ENCODE assay signal across 8 mouse cellular contexts in genomic region chr2:104096256-104096655, GRCm38 (mm10). TPM values are rescaled to one million over a fixed set of nuclear protein-coding genes. Genes with fewer than 3 reads are reported as not detected.
DNase-seq lines count a peak whose midpoint lies in the region; ATAC-seq lines count a peak whose summit lies in the region.

No protein-coding gene starts in this region.

- H3K36me3 ChIP-seq in kidney, embryonic 16.5 days (ENCODE audit: insufficient read depth, low read length) = no peaks in the 10 kb centered on the region
- H3K36me3 ChIP-seq in embryonic facial prominence, embryonic 11.5 days (replicated peaks; ENCODE audit: control insufficient read depth, insufficient read depth, low read depth, low read length) = no peaks in the 10 kb centered on the region
- no peaks in the 10 kb centered on the region for H3K36me3 ChIP-seq in neural tube, embryonic 13.5 days

- DNase-seq in kidney, adult 8-10 months = no peak
- no peak for DNase-seq in embryonic facial prominence, embryonic 11.5 days (ENCODE audit: low spot score)
- DNase-seq in kidney, postnatal 14 days = peak; percentile 27
- no peak for DNase-seq in gastrocnemius, postnatal 14 days

- H3K9ac ChIP-seq in kidney, embryonic 16.5 days (replicated peaks; ENCODE audit: low read length) = peak overlapping the region; percentile 79
- peak overlapping the region; percentile 25 for H3K9ac ChIP-seq in embryonic facial prominence, embryonic 11.5 days (replicated peaks; ENCODE audit: low read length)
- peak overlapping the region; percentile 67 for H3K9ac ChIP-seq in neural tube, embryonic 13.5 days

- ATAC-seq in kidney, embryonic 16.5 days (ENCODE audit: low FRiP score, low TSS enrichment) = no peak; the same call in 1 of the 2 replicates
- no peak for ATAC-seq in embryonic facial prominence, embryonic 11.5 days (replicated peaks; ENCODE audit: insufficient number of reproducible peaks, low FRiP score, low TSS enrichment, low read depth)
- no peak for ATAC-seq in neural tube, embryonic 13.5 days (ENCODE audit: low read depth)
- ATAC-seq in granulocyte monocyte progenitor cell, adult 5-6 weeks (replicated peaks; ENCODE audit: poor library complexity, severe bottlenecking) = no peak
- ATAC-seq in CD4-positive, CD25-positive, alpha-beta regulatory T cell, adult 4 months = no peak

- H3K27me3 ChIP-seq in kidney, embryonic 16.5 days (ENCODE audit: insufficient read depth, low read length) = no peaks in the 10 kb centered on the region
- no peaks in the 10 kb centered on the region for H3K27me3 ChIP-seq in embryonic facial prominence, embryonic 11.5 days (ENCODE audit: control insufficient read depth, insufficient read depth, low read length)
- H3K27me3 ChIP-seq in neural tube, embryonic 13.5 days = no peaks in the 10 kb centered on the region

- intact Hi-C loops in gastrocnemius, postnatal 14 days (cut with DNase I; ENCODE audit: low total_unique reads) = no loop called here

- peaks cover 12% of the 10 kb centered on the region; the same call in 1 of the 2 replicates for H3K4me1 ChIP-seq in kidney, embryonic 16.5 days (ENCODE audit: insufficient read depth, low read length)
- H3K4me1 ChIP-seq in embryonic facial prominence, embryonic 11.5 days (ENCODE audit: control insufficient read depth, insufficient read depth, low read length) = no peaks in the 10 kb centered on the region
- peaks cover 10% of the 10 kb centered on the region for H3K4me1 ChIP-seq in neural tube, embryonic 13.5 days (replicated peaks)

- H3K27ac ChIP-seq in kidney, embryonic 16.5 days (ENCODE audit: low read length) = peak overlapping the region; percentile 91
- peak overlapping the region; percentile 38 for H3K27ac ChIP-seq in embryonic facial prominence, embryonic 11.5 days (replicated peaks; ENCODE audit: low read depth, low read length)
- peak overlapping the region; percentile 67 for H3K27ac ChIP-seq in neural tube, embryonic 13.5 days (replicated peaks)

- H3K9me3 ChIP-seq in kidney, embryonic 16.5 days (ENCODE audit: low read length) = no peaks in the 10 kb centered on the region
- no peaks in the 10 kb centered on the region for H3K9me3 ChIP-seq in embryonic facial prominence, embryonic 11.5 days (replicated peaks; ENCODE audit: control insufficient read depth, low read length)
- no peaks in the 10 kb centered on the region for H3K9me3 ChIP-seq in neural tube, embryonic 13.5 days

- peak overlapping the region; percentile 82 for H3K4me2 ChIP-seq in kidney, embryonic 16.5 days (replicated peaks; ENCODE audit: low read depth, low read length)
- H3K4me2 ChIP-seq in embryonic facial prominence, embryonic 11.5 days (ENCODE audit: low read depth, low read length) = peak overlapping the region; percentile 59
- H3K4me2 ChIP-seq in neural tube, embryonic 13.5 days = peak overlapping the region; percentile 63

- WGBS in kidney, embryonic 16.5 days = 27% methylated on average over 10 of the region's 10 CpGs
- WGBS in embryonic facial prominence, embryonic 11.5 days = 41% methylated on average over 10 of the region's 10 CpGs
- WGBS in neural tube, embryonic 13.5 days = 37% methylated on average over 10 of the region's 10 CpGs

- peak overlapping the region; percentile 64 for H3K4me3 ChIP-seq in kidney, embryonic 16.5 days (ENCODE audit: low read length)
- H3K4me3 ChIP-seq in embryonic facial prominence, embryonic 11.5 days (ENCODE audit: low read depth, low read length) = peak overlapping the region; percentile 29
- peak overlapping the region; percentile 43 for H3K4me3 ChIP-seq in neural tube, embryonic 13.5 days

RNA-seq across cellular contexts. Expression of gene Cd59a, which starts 0.7 kb away (rescaled TPM):
- 45.4 and 48.4 TPM in 2 replicates for polyA plus RNA-seq in kidney, embryonic 16.5 days (2015; fragmentation: Nextera tagmentation; extraction: Ambion mirVana)
- polyA plus RNA-seq in embryonic facial prominence, embryonic 11.5 days (2014; fragmentation: Nextera tagmentation; extraction: Ambion mirVana) = 21.3 and 27.3 TPM in 2 replicates
- 15.8 and 25.4 TPM in 2 replicates for polyA plus RNA-seq in neural tube, embryonic 13.5 days (2015; fragmentation: Nextera tagmentation; extraction: Ambion mirVana)
- total RNA-seq in granulocyte monocyte progenitor cell, adult 5-6 weeks (2014; fragmentation: Nextera tagmentation) = 0.26 and 1.1 TPM in 2 replicates
- total RNA-seq in granulocyte monocyte progenitor cell, adult 5-6 weeks (2017) = 0.88 and 1.2 TPM in 2 replicates
- 10 to 100 TPM; 22.1 to 23.6 TPM for total RNA-seq in gastrocnemius, postnatal 14 days (2021)
- polyA plus RNA-seq in CD4-positive, CD25-positive, alpha-beta regulatory T cell, adult 4 months (2017; shearing (Covaris generic)) = under 1 TPM in 1 of 2 experiments, not detected in 1; 0.52 TPM

RNA-seq across cellular contexts. Expression of gene A930018P22Rik, which starts 26.3 kb away (rescaled TPM):
- not detected in 2 replicates for polyA plus RNA-seq in kidney, embryonic 16.5 days (2015; fragmentation: Nextera tagmentation; extraction: Ambion mirVana)
- not detected in 2 replicates for polyA plus RNA-seq in embryonic facial prominence, embryonic 11.5 days (2014; fragmentation: Nextera tagmentation; extraction: Ambion mirVana)
- polyA plus RNA-seq in neural tube, embryonic 13.5 days (2015; fragmentation: Nextera tagmentation; extraction: Ambion mirVana) = 0.24 TPM in 1 of 2 replicates, not detected in the other
- not detected in 2 replicates for total RNA-seq in granulocyte monocyte progenitor cell, adult 5-6 weeks (2014; fragmentation: Nextera tagmentation)
- not detected in 2 replicates for total RNA-seq in granulocyte monocyte progenitor cell, adult 5-6 weeks (2017)
- total RNA-seq in gastrocnemius, postnatal 14 days (2021) = 1 to 10 TPM; 1.7 to 1.8 TPM
- not detected for polyA plus RNA-seq in CD4-positive, CD25-positive, alpha-beta regulatory T cell, adult 4 months (2017; shearing (Covaris generic))

RNA-seq across cellular contexts. Expression of gene Cd59b, which starts 26.6 kb away (rescaled TPM):
- polyA plus RNA-seq in kidney, embryonic 16.5 days (2015; fragmentation: Nextera tagmentation; extraction: Ambion mirVana) = 6.3 and 7.2 TPM in 2 replicates
- polyA plus RNA-seq in embryonic facial prominence, embryonic 11.5 days (2014; fragmentation: Nextera tagmentation; extraction: Ambion mirVana) = 3.7 and 4.1 TPM in 2 replicates
- 2.4 and 3.2 TPM in 2 replicates for polyA plus RNA-seq in neural tube, embryonic 13.5 days (2015; fragmentation: Nextera tagmentation; extraction: Ambion mirVana)
- not detected in 2 replicates for total RNA-seq in granulocyte monocyte progenitor cell, adult 5-6 weeks (2014; fragmentation: Nextera tagmentation)
- total RNA-seq in granulocyte monocyte progenitor cell, adult 5-6 weeks (2017) = 3.1 TPM in 1 of 2 replicates, not detected in the other
- 1 to 10 TPM; 2.2 to 3.2 TPM for total RNA-seq in gastrocnemius, postnatal 14 days (2021)
- 1 to 10 TPM in 1 of 2 experiments, not detected in 1; 1.4 TPM for polyA plus RNA-seq in CD4-positive, CD25-positive, alpha-beta regulatory T cell, adult 4 months (2017; shearing (Covaris generic))

RNA-seq across cellular contexts. Expression of gene Gm10799, which starts 27.9 kb away (rescaled TPM):
- polyA plus RNA-seq in kidney, embryonic 16.5 days (2015; fragmentation: Nextera tagmentation; extraction: Ambion mirVana) = not detected in 2 replicates
- not detected in 2 replicates for polyA plus RNA-seq in embryonic facial prominence, embryonic 11.5 days (2014; fragmentation: Nextera tagmentation; extraction: Ambion mirVana)
- not detected in 2 replicates for polyA plus RNA-seq in neural tube, embryonic 13.5 days (2015; fragmentation: Nextera tagmentation; extraction: Ambion mirVana)
- not detected in 2 replicates for total RNA-seq in granulocyte monocyte progenitor cell, adult 5-6 weeks (2014; fragmentation: Nextera tagmentation)
- total RNA-seq in granulocyte monocyte progenitor cell, adult 5-6 weeks (2017) = not detected in 2 replicates
- total RNA-seq in gastrocnemius, postnatal 14 days (2021) = not detected
- polyA plus RNA-seq in CD4-positive, CD25-positive, alpha-beta regulatory T cell, adult 4 months (2017; shearing (Covaris generic)) = not detected

RNA-seq across cellular contexts. Expression of gene Gm10912, which starts 30.6 kb away (rescaled TPM):
- polyA plus RNA-seq in kidney, embryonic 16.5 days (2015; fragmentation: Nextera tagmentation; extraction: Ambion mirVana) = not detected in 2 replicates
- polyA plus RNA-seq in embryonic facial prominence, embryonic 11.5 days (2014; fragmentation: Nextera tagmentation; extraction: Ambion mirVana) = not detected in 2 replicates
- polyA plus RNA-seq in neural tube, embryonic 13.5 days (2015; fragmentation: Nextera tagmentation; extraction: Ambion mirVana) = not detected in 2 replicates
- not detected in 2 replicates for total RNA-seq in granulocyte monocyte progenitor cell, adult 5-6 weeks (2014; fragmentation: Nextera tagmentation)
- total RNA-seq in granulocyte monocyte progenitor cell, adult 5-6 weeks (2017) = 0.15 and 1.2 TPM in 2 replicates
- under 1 TPM in 1 of 2 experiments, not detected in 1; 0.22 TPM for total RNA-seq in gastrocnemius, postnatal 14 days (2021)
- under 1 TPM in 1 of 2 experiments, not detected in 1; 0.19 TPM for polyA plus RNA-seq in CD4-positive, CD25-positive, alpha-beta regulatory T cell, adult 4 months (2017; shearing (Covaris generic))

Comparison
In these comparisons a context has a peak if more than half of its experiments do, and no peak if none do; other contexts are left out.
1. H3K27ac ChIP-seq: peak in every context shown above with its lines; median percentile 91 in kidney, embryonic 16.5 days; 67 in neural tube, embryonic 13.5 days; 38 in embryonic facial prominence, embryonic 11.5 days.
2. H3K9ac ChIP-seq: peak in every context shown above with its lines; median percentile 79 in kidney, embryonic 16.5 days; 67 in neural tube, embryonic 13.5 days; 25 in embryonic facial prominence, embryonic 11.5 days.
3. RNA of gene Cd59a, which starts 0.7 kb away (polyA plus RNA-seq): 45.4 to 48.4 TPM in kidney, embryonic 16.5 days, 15.8 to 25.4 TPM in neural tube, embryonic 13.5 days and 21.3 to 27.3 TPM in embryonic facial prominence, embryonic 11.5 days; 0.52 TPM in CD4-positive, CD25-positive, alpha-beta regulatory T cell, adult 4 months; every median in the first group is over 10 times any median in the second.
4. Peak in every context shown above with its lines, with median percentiles within 50 percentile points of each other: H3K4me2 ChIP-seq and H3K4me3 ChIP-seq.